Mouse (Mus musculus): Measurements from ENCODE around the gene Hoxd11.

GRCm38 (mm10) chr2:74679596-74679971 is 227 bp downstream of the Hoxd11 start:
- TF ChIP-seq CTCF (IDR thresholded peaks at IDR 0.05; ENCODE audit: borderline replicate concordance, control insufficient read depth, extremely low read depth, insufficient read depth, low read length, poor library complexity): no peak
- no peak for TF ChIP-seq POLR2A (IDR thresholded peaks at IDR 0.05; ENCODE audit: control insufficient read depth, extremely low read depth, insufficient read depth, low read length, poor library complexity)
